Mouse (Mus musculus) CH12.LX (cell line): ENCODE data around the gene Evi5. TPM values are rescaled to one million over a fixed set of nuclear protein-coding genes. Genes with fewer than 3 reads are reported as not detected.

Experiments
- DNase-seq: peaks from one replicate; pipeline ENCODE4 v3.0.0-alpha.2; 2013; ENCODE audit errors: extremely low read depth
- H3K27ac ChIP-seq: 2 replicates; pipeline ENCODE4 v1.5.1; 2012; ENCODE audit warnings: low read depth, mild to moderate bottlenecking, control low read depth, moderate library complexity; ENCODE audit not compliant: insufficient read depth
- H3K27me3 ChIP-seq: replicated peaks from 2 replicates; pipeline ENCODE3; 2012; ENCODE audit warnings: inconsistent platforms
- H3K36me3 ChIP-seq, 2 experiments: replicated peaks in 1 of 2; 2 replicates each; pipeline versions ENCODE3 to v1.6.1; 2012; ENCODE audit warnings: inconsistent platforms in 1 of 2, low read length in 1 of 2, mild to moderate bottlenecking in 1 of 2, mixed read lengths in 1 of 2, moderate library complexity in 1 of 2; ENCODE audit not compliant: control insufficient read depth in 1 of 2, insufficient read depth in 1 of 2
- H3K4me1 ChIP-seq, 2 experiments: 2 replicates each; pipeline ENCODE4 v1.6.1; 2012; ENCODE audit warnings: inconsistent platforms in 1 of 2, moderate library complexity in 1 of 2; ENCODE audit not compliant: insufficient read depth in 2 of 2, control insufficient read depth in 1 of 2
- H3K4me2 ChIP-seq: 2 replicates; pipeline ENCODE4 v1.6.1; 2012; ENCODE audit warnings: low read depth, mild to moderate bottlenecking, control low read depth; ENCODE audit not compliant: poor library complexity, insufficient read depth, severe bottlenecking
- H3K4me3 ChIP-seq, 3 experiments: fragments of 150-350 bp in 1 of 3; sonication (generic) in 1 of 3; replicated peaks in 1 of 3; 2 replicates each; pipeline versions ENCODE3 to v1.5.1; 2011 to 2012; ENCODE audit warnings: low read depth in 2 of 3, low read length in 2 of 3, mild to moderate bottlenecking in 2 of 3, moderate library complexity in 2 of 3, control low read depth in 1 of 3, improper control_type of control experiment in 1 of 3, inconsistent platforms in 1 of 3, mixed read lengths in 1 of 3; ENCODE audit not compliant: poor library complexity in 1 of 3
- H3K79me2 ChIP-seq: replicated peaks from 2 replicates; pipeline ENCODE4 v1.6.1; 2012; ENCODE audit warnings: mild to moderate bottlenecking, moderate library complexity; ENCODE audit not compliant: control insufficient read depth, poor library complexity, insufficient read depth, severe bottlenecking; ENCODE audit errors: extremely low read depth
- H3K9ac ChIP-seq: 2 replicates; pipeline ENCODE4 v1.6.1; 2012; ENCODE audit warnings: low read depth, mild to moderate bottlenecking, control low read depth, moderate library complexity; ENCODE audit not compliant: insufficient read depth
- H3K9me3 ChIP-seq: replicated peaks from 2 replicates; pipeline ENCODE3; 2012; ENCODE audit warnings: low read length, inconsistent platforms, mixed read lengths
- BHLHE40 ChIP-seq: IDR thresholded peaks from 2 replicates; pipeline ENCODE4 v1.6.1; 2011; ENCODE audit warnings: mild to moderate bottlenecking, low read depth, low read length, improper control_type of control experiment
- CHD1 ChIP-seq: IDR thresholded peaks from 2 replicates; pipeline ENCODE4 v1.6.1; 2012; ENCODE audit warnings: low read depth, low read length, improper control_type of control experiment, inconsistent platforms
- CTCF ChIP-seq, 2 experiments: IDR thresholded peaks in 1 of 2; conservative IDR thresholded peaks in 1 of 2; 2 replicates each; pipeline ENCODE4 v1.5.1; 2011 to 2012; ENCODE audit warnings: low read depth in 2 of 2, low read length in 2 of 2, improper control_type of control experiment in 1 of 2, inconsistent platforms in 1 of 2, mild to moderate bottlenecking in 1 of 2, moderate library complexity in 1 of 2
- E2F4 ChIP-seq: IDR thresholded peaks from 2 replicates; pipeline ENCODE4 v1.6.1; 2011; ENCODE audit warnings: low read depth, low read length, improper control_type of control experiment; ENCODE audit not compliant: insufficient replicate concordance
- ELF1 ChIP-seq: IDR thresholded peaks from 2 replicates; pipeline ENCODE4 v1.6.1; 2014; ENCODE audit warnings: low read depth, mild to moderate bottlenecking, inconsistent platforms, low read length, improper control_type of control experiment
- EP300 ChIP-seq: IDR thresholded peaks from 2 replicates; pipeline ENCODE4 v1.6.1; 2011; ENCODE audit warnings: low read length, improper control_type of control experiment
- ETS1 ChIP-seq: conservative IDR thresholded peaks from 2 replicates; pipeline ENCODE4 v1.6.1; 2012; ENCODE audit warnings: low read depth, mild to moderate bottlenecking, inconsistent platforms, low read length, improper control_type of control experiment, moderate library complexity
- HCFC1 ChIP-seq: IDR thresholded peaks from 2 replicates; pipeline ENCODE4 v1.6.1; 2012; ENCODE audit warnings: low read depth, mild to moderate bottlenecking, inconsistent platforms, low read length, improper control_type of control experiment
- IRF4 ChIP-seq: IDR thresholded peaks from 2 replicates; pipeline ENCODE4 v1.6.1; 2014; ENCODE audit warnings: low read depth, mild to moderate bottlenecking, inconsistent platforms, low read length, improper control_type of control experiment
- JUN ChIP-seq: IDR thresholded peaks from 2 replicates; pipeline ENCODE4 v1.6.1; 2011; ENCODE audit warnings: low read depth, mild to moderate bottlenecking, low read length, improper control_type of control experiment, moderate library complexity; ENCODE audit not compliant: insufficient read depth
- JUND ChIP-seq: conservative IDR thresholded peaks from 2 replicates; pipeline ENCODE4 v1.6.1; 2011; ENCODE audit warnings: low read depth, low read length, improper control_type of control experiment
- KAT2A ChIP-seq: IDR thresholded peaks from 2 replicates; pipeline ENCODE4 v1.6.1; 2012; ENCODE audit warnings: low read length, improper control_type of control experiment, inconsistent platforms; ENCODE audit not compliant: insufficient replicate concordance
- MAFK ChIP-seq: IDR thresholded peaks from 2 replicates; pipeline ENCODE4 v1.6.1; 2011; ENCODE audit warnings: low read length, improper control_type of control experiment; ENCODE audit not compliant: insufficient replicate concordance
- MAZ ChIP-seq: IDR thresholded peaks from 2 replicates; pipeline ENCODE4 v1.6.1; 2012; ENCODE audit warnings: low read depth, mild to moderate bottlenecking, inconsistent platforms, low read length, improper control_type of control experiment, moderate library complexity
- MEF2A ChIP-seq: IDR thresholded peaks from 2 replicates; pipeline ENCODE4 v1.6.1; 2014; ENCODE audit warnings: low read depth, mild to moderate bottlenecking, inconsistent platforms, low read length, improper control_type of control experiment, borderline replicate concordance
- MYC ChIP-seq: IDR thresholded peaks from 2 replicates; pipeline ENCODE4 v1.6.1; 2011; ENCODE audit warnings: low read depth, mild to moderate bottlenecking, improper control_type of control experiment, low read length
- NELFE ChIP-seq: IDR thresholded peaks from 2 replicates; pipeline ENCODE4 v1.6.1; 2011; ENCODE audit warnings: low read depth, low read length, improper control_type of control experiment
- NRF1 ChIP-seq: IDR thresholded peaks from 2 replicates; pipeline ENCODE4 v1.6.1; 2014; ENCODE audit warnings: low read depth, mild to moderate bottlenecking, inconsistent platforms, low read length, improper control_type of control experiment, moderate library complexity
- POLR2A ChIP-seq: IDR thresholded peaks from 2 replicates; pipeline ENCODE4 v1.6.1; 2011; ENCODE audit warnings: low read depth, mild to moderate bottlenecking, improper control_type of control experiment, low read length
- RCOR1 ChIP-seq: conservative IDR thresholded peaks from 2 replicates; pipeline ENCODE4 v1.6.1; 2012; ENCODE audit warnings: low read depth, mild to moderate bottlenecking, inconsistent platforms, low read length, improper control_type of control experiment
- SIN3A ChIP-seq: IDR thresholded peaks from 2 replicates; pipeline ENCODE4 v1.6.1; 2012; ENCODE audit warnings: low read length, improper control_type of control experiment, inconsistent platforms
- TBP ChIP-seq: conservative IDR thresholded peaks from 2 replicates; pipeline ENCODE4 v1.6.1; 2011; ENCODE audit warnings: low read depth, low read length, improper control_type of control experiment
- TCF12 ChIP-seq: IDR thresholded peaks from 2 replicates; pipeline ENCODE4 v1.6.1; 2014; ENCODE audit warnings: low read depth, mild to moderate bottlenecking, inconsistent platforms, low read length, improper control_type of control experiment
- UBTF ChIP-seq: IDR thresholded peaks from 2 replicates; pipeline ENCODE4 v1.6.1; 2012; ENCODE audit warnings: low read depth, mild to moderate bottlenecking, inconsistent platforms, low read length, improper control_type of control experiment, moderate library complexity
- USF1 ChIP-seq: IDR thresholded peaks from 2 replicates; pipeline ENCODE4 v1.6.1; 2014; ENCODE audit warnings: low read depth, mild to moderate bottlenecking, inconsistent platforms, low read length, improper control_type of control experiment
- USF2 ChIP-seq: conservative IDR thresholded peaks from 2 replicates; pipeline ENCODE4 v1.6.1; 2011; ENCODE audit warnings: low read depth, low read length, improper control_type of control experiment
- ZKSCAN1 ChIP-seq: IDR thresholded peaks from 2 replicates; pipeline ENCODE4 v1.6.1; 2012; ENCODE audit warnings: low read depth, inconsistent platforms, low read length, improper control_type of control experiment, borderline replicate concordance
- ZMIZ1 ChIP-seq: IDR thresholded peaks from 2 replicates; pipeline ENCODE4 v1.6.1; 2012; ENCODE audit warnings: low read depth, mild to moderate bottlenecking, inconsistent platforms, low read length, improper control_type of control experiment
- ZNF384 ChIP-seq: IDR thresholded peaks from 2 replicates; pipeline ENCODE4 v1.6.1; 2012; ENCODE audit warnings: low read depth, low read length, improper control_type of control experiment, inconsistent platforms
- dilution Hi-C: fragments of 300-500 bp; cut with MboI; formaldehyde crosslinking; loops from 2 replicates; pipeline ENCODE4 v1.14.3; 2020; ENCODE audit warnings: low sequenced_read_pairs; ENCODE audit not compliant: extremely low pct_unique_long_range_greater_than_20kb, extremely low pct_ligation_motif_present
- in situ Hi-C: fragments of 300-500 bp; cut with MboI; formaldehyde crosslinking; loops from 3 replicates; pipeline ENCODE4 v1.14.3; 2019; ENCODE audit warnings: low sequenced_read_pairs, low pct_ligation_motif_present, low pct_unique_long_range_greater_than_20kb, mixed read lengths
- polyA plus RNA-seq: library from polyadenylated mRNA; unstranded; fragments of >175 nt; gene quantifications from 2 replicates; pipeline ENCODE4 v1.2.1, GENCODE M21; 2012; ENCODE audit warnings: low read depth; ENCODE audit not compliant: insufficient read length
- total RNA-seq, 2 experiments: library from RNA; depleted of rRNA; stranded (reverse); fragments of 300-350 nt in 1 of 2; fragments of >200 nt in 1 of 2; gene quantifications; 2 replicates each; pipeline ENCODE4 v1.2.3; 2012 to 2014

The Evi5 gene
- total and polyA plus RNA-seq, 3 experiments: 3.2 to 6.3 (median 3.8) TPM

DNA sequence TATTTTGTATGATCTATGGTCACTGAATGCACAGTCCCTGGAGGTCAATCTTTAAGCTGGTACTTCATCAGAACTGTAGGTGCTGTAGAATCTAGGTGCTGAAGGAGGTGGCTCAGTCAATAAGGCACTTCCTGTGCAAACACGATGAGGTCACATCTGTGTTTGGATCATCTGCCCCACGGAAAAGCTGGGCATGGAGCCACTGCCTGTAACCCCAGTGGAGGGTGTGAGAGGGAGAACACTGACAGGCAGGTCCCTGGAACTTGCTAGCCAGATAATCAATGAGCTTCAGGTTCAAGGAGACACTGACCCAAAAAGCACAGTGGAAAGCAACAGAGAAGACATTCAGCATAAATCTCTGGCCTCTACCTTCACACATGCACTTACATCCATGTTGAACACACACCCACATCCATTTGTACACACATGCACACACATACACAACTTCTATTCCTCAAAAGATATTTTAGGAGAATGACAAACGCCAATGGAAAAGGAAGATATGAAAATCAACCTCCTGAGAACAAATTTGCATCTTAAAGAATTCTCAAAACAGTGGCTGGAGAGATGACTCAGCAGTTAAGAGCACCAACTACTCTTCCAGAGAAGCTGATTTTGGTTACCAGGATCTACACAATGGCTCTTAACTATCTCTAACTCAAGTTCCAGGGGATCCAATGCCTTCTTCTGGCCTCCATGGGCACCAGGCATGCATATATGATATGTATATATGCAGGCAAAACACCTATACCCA lies 35.8 kb downstream of the Evi5 start:
- in situ Hi-C loops (no loop called here), dilution Hi-C loops (no loop called here)
- Histone ChIP-seq H3K27me3 (no peaks in the 10 kb centered on the region), H3K4me3 (no peak overlapping the region), H3K4me1 (peaks cover 12 to 18% of the 10 kb centered on the region in 2 experiments), H3K9ac (peak overlapping the region; percentile 1; the same call in 1 of the 2 replicates), H3K9me3 (no peaks in the 10 kb centered on the region), H3K4me2 (peak overlapping the region; percentile 12), H3K79me2 (no peaks in the 10 kb centered on the region), H3K36me3 (peaks cover 0 to 3% of the 10 kb centered on the region in 2 experiments), H3K27ac (peak overlapping the region; percentile 44)
- TF ChIP-seq EP300: peak; percentile 57; the same call in 1 of the 2 replicates
- TF ChIP-seq MAFK: peak; percentile 96
- TF ChIP-seq ZNF384: no peak
- TF ChIP-seq ETS1: peak; percentile 44
- TF ChIP-seq CHD1: no peak
- TF ChIP-seq MAZ: no peak
- TF ChIP-seq E2F4: no peak
- no peak for TF ChIP-seq MYC
- no peak for TF ChIP-seq UBTF
- no peak for TF ChIP-seq RCOR1
- peak; percentile 89 for TF ChIP-seq MEF2A
- TF ChIP-seq TCF12: 0 out of 2 replicates have a peak, but pooled peaks have one; percentile 16
- TF ChIP-seq JUND: peak; percentile 57; the same call in 1 of the 2 replicates
- TF ChIP-seq ELF1: 0 out of 2 replicates have a peak, but pooled peaks have one; percentile 16
- no peak for TF ChIP-seq HCFC1
- no peak for TF ChIP-seq KAT2A
- no peak for TF ChIP-seq ZMIZ1
- no peak for TF ChIP-seq NELFE
- TF ChIP-seq NRF1: no peak
- TF ChIP-seq SIN3A: no peak
- no peak for TF ChIP-seq USF2
- peak; percentile 26; the same call in 1 of the 2 replicates for TF ChIP-seq JUN
- TF ChIP-seq CTCF (conservative IDR thresholded peaks at IDR 0.05 in 1 of 2, IDR thresholded peaks at IDR 0.05 in 1 of 2; ENCODE audit: low read depth in 2 of 2, low read length in 2 of 2): no peak
- TF ChIP-seq IRF4: no peak; the same call in 1 of the 2 replicates
- TF ChIP-seq TBP: 0 out of 2 replicates have a peak, but pooled peaks have one; percentile 40
- no peak for TF ChIP-seq POLR2A
- TF ChIP-seq ZKSCAN1: no peak
- no peak for TF ChIP-seq USF1
- no peak for TF ChIP-seq BHLHE40
- DNase-seq: peak; percentile 44
